Mouse (Mus musculus) brain, embryonic 18.5 days (tissue): ENCODE data around the gene Cela3a.
"Not testable (repeated sequence)": the region's sequence is repeated elsewhere in the genome, so short reads cannot be mapped to it uniquely, and the experiment has no call there.

ENCODE experiments used
- DNase-seq: peaks from one replicate; pipeline ENCODE4 v3.0.0-alpha.2; 2012; ENCODE audit warnings: low read depth, low spot score

Cela3a gene

GRCm38 (mm10) chr4:137409691-137410090, at the start of gene Cela3a:
Cela3a (minus strand) TSS chr4:137409791.
- DNase-seq = no peak

GRCm38 (mm10) chr4:137458861-137459260, 49.3 kb upstream of the Cela3a start:
- no peak for DNase-seq

DNA sequence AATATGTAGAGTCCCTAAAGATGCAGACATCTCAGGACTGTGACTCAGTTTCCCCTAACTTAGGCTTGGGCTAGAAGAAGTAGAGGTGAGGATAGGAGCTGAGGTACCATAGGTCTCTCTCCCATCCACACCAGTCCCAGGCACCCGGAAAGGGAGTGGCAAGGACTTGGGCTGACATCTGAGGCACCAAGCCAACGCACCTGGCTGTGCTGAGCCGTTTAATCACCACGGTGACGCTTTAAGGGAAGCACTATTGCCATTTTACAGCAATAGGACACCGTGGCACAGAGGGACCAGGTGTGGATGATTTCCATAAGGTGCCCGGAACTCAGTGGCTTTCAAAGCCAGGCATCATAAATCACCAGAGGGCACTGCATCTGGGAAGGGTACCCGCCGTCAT, 48.7 kb upstream of the Cela3a start:
- DNase-seq = no peak

- DNase-seq = no peak
These were observed 47.7 kb upstream of the Cela3a start for GRCm38 (mm10) chr4:137457292-137457691.

GRCm38 (mm10) chr4:137456581-137456980, 47.0 kb upstream of the Cela3a start:
- no peak for DNase-seq

- DNase-seq = no peak
These were observed 45.0 kb upstream of the Cela3a start for GRCm38 (mm10) chr4:137454582-137454981.

DNA sequence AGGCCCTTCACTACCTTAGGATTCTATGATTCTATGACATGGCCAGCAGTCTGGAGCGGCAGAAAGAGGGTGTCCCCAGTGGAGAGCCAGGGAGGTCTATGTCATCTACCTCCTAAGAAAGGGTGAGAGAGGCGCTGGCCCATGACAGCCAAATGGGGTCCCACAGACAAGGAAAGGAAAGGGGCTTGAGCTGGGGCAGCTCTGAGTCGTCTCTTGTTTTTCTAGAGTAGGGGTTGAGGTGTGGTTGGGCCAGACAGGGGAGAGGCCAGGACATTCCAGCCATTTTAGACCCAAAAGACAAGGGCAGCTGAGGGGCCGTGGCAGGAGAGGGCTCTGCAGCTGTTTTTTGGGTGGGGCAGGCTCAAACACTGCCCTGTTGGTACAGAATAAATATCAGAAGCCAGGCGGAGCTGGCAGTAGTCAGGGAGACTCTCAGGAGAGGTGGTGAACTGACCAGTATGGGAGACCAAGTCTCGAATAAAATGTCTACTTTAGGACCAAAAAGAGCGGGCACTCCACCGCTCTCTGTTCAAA, 43.7 kb upstream of the Cela3a start, which contains the start of gene 1700013G24Rik:
1700013G24Rik (plus strand) TSS at position 51 of the 534 bp plus-strand sequence.
- DNase-seq = no peak

GRCm38 (mm10) chr4:137452190-137452589, 42.6 kb upstream of the Cela3a start:
- DNase-seq = no peak

GRCm38 (mm10) chr4:137449715-137450114, 40.1 kb upstream of the Cela3a start:
- DNase-seq = no peak

DNA sequence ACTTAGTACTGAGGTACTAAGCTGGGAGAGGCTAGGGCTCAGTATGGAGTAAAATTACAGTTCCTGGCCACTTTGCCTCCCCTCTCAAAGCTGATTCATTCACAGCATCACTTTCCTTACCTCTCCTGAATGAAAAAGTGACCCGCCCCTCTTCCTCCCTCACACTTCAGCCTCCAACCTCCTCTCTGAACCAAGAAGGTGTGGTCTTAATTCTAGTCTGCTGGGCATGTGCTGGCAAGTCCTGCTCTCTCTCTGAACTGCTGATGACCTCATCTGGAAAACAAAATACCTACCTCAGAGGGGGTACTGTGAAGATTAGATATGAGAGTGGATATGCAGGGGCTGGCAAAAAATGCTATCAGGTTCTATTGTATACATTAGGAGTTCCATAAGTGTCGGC, 39.5 kb upstream of the Cela3a start:
- DNase-seq = no peak

- no peak for DNase-seq
These were observed 39.0 kb upstream of the Cela3a start for GRCm38 (mm10) chr4:137448641-137449040.

GRCm38 (mm10) chr4:137448197-137448596, 38.6 kb upstream of the Cela3a start:
- no peak for DNase-seq

DNA sequence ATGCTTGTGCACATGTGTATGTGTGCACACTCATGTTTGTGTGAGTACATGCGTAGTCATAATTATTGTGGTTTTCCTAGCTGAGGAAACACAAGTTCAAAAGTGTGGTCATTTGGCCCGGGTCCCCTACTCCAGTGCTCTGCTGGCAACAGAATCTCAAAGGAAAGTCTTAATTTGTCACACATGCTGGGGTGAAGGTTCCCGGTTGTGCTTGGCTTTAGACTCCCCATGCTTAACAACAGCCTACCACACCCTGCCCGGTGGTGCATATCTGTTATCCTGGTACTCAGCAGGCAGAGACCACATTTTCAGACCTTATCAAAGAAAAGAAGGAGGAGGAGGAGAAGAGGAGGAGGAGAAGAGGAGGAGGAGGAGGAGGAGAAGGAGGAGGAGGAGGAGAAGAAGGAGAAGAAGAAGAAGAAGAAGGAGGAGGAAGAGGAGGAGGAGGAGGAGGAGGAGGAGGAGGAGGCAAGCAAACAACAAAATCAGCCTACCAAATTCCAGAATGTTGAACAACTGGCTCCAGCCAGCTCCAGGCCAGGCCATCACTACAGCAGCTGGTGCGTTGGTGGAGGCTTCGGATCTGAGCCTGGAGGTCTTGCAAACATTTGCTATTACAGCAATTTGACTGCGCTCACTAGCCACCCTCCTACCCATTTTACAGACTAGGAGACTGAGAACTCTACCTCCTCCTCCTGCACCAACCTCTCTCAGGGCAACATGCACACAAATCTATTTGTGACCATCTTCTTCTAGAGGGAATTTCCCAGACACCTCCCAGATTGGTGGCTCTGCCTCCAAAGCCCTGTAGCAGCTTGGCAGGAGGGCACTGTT, 38.0 kb upstream of the Cela3a start:
- no peak for DNase-seq

GRCm38 (mm10) chr4:137445881-137446280, 36.3 kb upstream of the Cela3a start:
- DNase-seq = no peak

- no peak for DNase-seq
These were observed 34.0 kb upstream of the Cela3a start for GRCm38 (mm10) chr4:137443625-137444024.

DNA sequence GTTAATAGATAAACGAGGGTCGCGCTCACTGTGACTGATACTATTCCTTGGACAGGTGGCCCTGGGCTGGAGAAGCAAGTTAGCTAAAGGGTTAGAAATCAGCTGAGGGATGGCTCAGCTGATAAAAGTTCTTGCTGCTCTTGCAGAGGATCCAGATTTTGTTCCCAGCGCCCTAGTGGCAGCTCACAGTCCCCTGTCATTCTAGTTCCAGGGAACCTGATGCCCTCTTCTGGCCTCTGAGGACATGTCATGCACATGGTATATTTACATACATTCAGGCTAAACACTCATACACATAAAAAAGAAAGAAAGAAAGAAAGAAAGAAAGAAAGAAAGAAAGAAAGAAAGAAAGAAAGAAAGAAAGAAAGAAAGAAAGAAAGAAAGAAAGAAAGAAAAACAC, 31.7 kb upstream of the Cela3a start:
- DNase-seq = no peak

GRCm38 (mm10) chr4:137438842-137439241, 29.3 kb upstream of the Cela3a start:
- DNase-seq = no peak

GRCm38 (mm10) chr4:137436979-137437669, 27.5 kb upstream of the Cela3a start:
- DNase-seq = no peak

- not testable (repeated sequence) for DNase-seq
These were observed 23.3 kb upstream of the Cela3a start for GRCm38 (mm10) chr4:137432700-137433550.

- no peak for DNase-seq
These were observed 20.9 kb upstream of the Cela3a start, which contains the start of gene Cela3b for GRCm38 (mm10) chr4:137430502-137430901. Cela3b (minus strand) TSS chr4:137430540.

- no peak for DNase-seq
These were observed 8.3 kb upstream of the Cela3a start for GRCm38 (mm10) chr4:137417712-137418564.
